Mouse (Mus musculus) hindbrain, embryonic 11.5 days (tissue): ENCODE measurements at regions not wholly inside any gene's neighbourhood (a gene's known extent, or its start where the extent isn't known, plus 50 kb on each side); places are given as distances from the start of the nearest gene placed in this dataset.

Experiments used
- ATAC-seq: fragments of 200-750 bp; cut with Nextera tagmentation; 2 replicates; pipeline ENCODE4 v1.8.0; 2017; ENCODE audit warnings: mild to moderate bottlenecking, moderate TSS enrichment, moderate library complexity; ENCODE audit not compliant: low FRiP score
- DNase-seq: peaks from one replicate; pipeline ENCODE4 v3.0.0-alpha.2; 2015; ENCODE audit warnings: low spot score
- H3K27ac ChIP-seq: fragments of 300-500 bp; sonication (generic); 2 replicates; pipeline ENCODE4 v1.5.1; 2014; ENCODE audit warnings: mild to moderate bottlenecking, low read depth, low read length
- H3K27me3 ChIP-seq: fragments of 300-500 bp; sonication (generic); 2 replicates; pipeline ENCODE4 v1.6.1; 2014; ENCODE audit warnings: mild to moderate bottlenecking, low read length, moderate library complexity, mixed read lengths; ENCODE audit not compliant: control insufficient read depth, insufficient read depth
- H3K36me3 ChIP-seq: fragments of 300-500 bp; sonication (generic); 2 replicates; pipeline ENCODE4 v1.6.1; 2014; ENCODE audit warnings: mild to moderate bottlenecking, low read length, moderate library complexity, mixed read lengths; ENCODE audit not compliant: control insufficient read depth, insufficient read depth
- H3K4me1 ChIP-seq: fragments of 300-500 bp; sonication (generic); replicated peaks from 2 replicates; pipeline ENCODE4 v1.6.1; 2014; ENCODE audit warnings: low read length, mixed read lengths; ENCODE audit not compliant: control insufficient read depth, insufficient read depth
- H3K4me2 ChIP-seq: fragments of 300-500 bp; sonication (generic); replicated peaks from 2 replicates; pipeline ENCODE4 v1.6.1; 2014; ENCODE audit warnings: mild to moderate bottlenecking, low read depth, low read length
- H3K4me3 ChIP-seq: fragments of 300-500 bp; sonication (generic); 2 replicates; pipeline ENCODE4 v1.5.1; 2014; ENCODE audit warnings: low read depth, low read length
- H3K9ac ChIP-seq: fragments of 300-500 bp; sonication (generic); 2 replicates; pipeline ENCODE4 v1.6.1; 2014; ENCODE audit warnings: low read depth, low read length
- H3K9me3 ChIP-seq: fragments of 300-500 bp; sonication (generic); 2 replicates; pipeline ENCODE4 v1.6.1; 2016; ENCODE audit warnings: low read length; ENCODE audit not compliant: control insufficient read depth
- WGBS: fragments of 180-500 bp; shearing (Covaris S2); extraction: QIAGEN DNeasy Blood & Tissue Kit; methylation state at CpG from one replicate; pipeline ENCODE4 v1.1.7; 2014; 5-methylcytosine and 5-hydroxymethylcytosine counted together

DNA sequence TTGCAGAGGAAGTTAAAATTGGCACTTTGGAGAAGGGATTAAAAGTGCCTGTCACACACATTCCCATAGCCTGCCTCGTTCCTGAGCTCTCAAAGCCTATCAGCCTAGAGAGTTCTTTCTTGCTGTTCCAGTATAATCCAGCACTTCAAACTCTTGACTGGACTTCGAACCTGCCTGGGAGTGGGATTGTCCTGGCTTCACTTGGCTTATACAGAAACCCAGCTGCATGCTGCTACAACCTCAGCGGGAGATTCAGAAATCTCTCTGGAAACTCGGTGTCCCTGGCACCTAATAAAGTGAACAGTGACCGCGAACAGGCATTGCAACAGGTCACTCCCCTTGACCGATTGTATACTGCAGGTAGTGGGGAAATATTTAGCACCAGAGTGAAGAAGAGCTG lies 149.1 kb upstream of the Mast4 start:
- Histone ChIP-seq H3K4me1 (no peaks in the 10 kb centered on the region), H3K27ac (no peak overlapping the region), H3K4me3 (no peak overlapping the region), H3K9me3 (no peaks in the 10 kb centered on the region), H3K4me2 (no peak overlapping the region), H3K36me3 (no peaks in the 10 kb centered on the region), H3K9ac (no peak overlapping the region), H3K27me3 (no peaks in the 10 kb centered on the region)
- 78% methylated on average over 7 of the region's 7 CpGs for WGBS
- ATAC-seq (no peak), DNase-seq (no peak)

DNA sequence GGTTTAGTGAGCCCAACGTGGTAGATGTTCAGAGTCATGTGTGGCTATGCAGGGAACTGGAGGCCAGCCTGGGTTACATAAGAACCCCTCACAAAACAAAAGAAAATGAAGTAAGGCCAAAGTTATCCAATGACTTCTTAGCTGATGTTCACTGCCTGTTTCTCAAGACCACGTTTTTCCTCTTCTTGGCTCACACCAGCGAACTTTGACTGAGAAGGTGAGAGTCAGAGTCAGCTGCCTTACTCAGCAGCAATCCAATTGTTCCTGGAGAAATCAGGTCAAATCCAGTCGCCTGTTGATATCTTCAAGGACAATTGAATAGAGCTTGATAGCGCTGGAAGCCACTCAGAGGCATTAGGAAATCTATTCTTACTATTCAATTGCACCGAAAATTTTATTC lies 142.0 kb upstream of the Mast4 start:
- WGBS, result 87% methylated on average over 6 of the region's 6 CpGs
- ATAC-seq, result no peak
- Histone ChIP-seq H3K4me2 (no peak overlapping the region), H3K27ac (no peak overlapping the region), H3K27me3 (no peaks in the 10 kb centered on the region), H3K9me3 (no peaks in the 10 kb centered on the region), H3K4me3 (no peak overlapping the region), H3K9ac (no peak overlapping the region), H3K4me1 (no peaks in the 10 kb centered on the region), H3K36me3 (no peaks in the 10 kb centered on the region)
- DNase-seq, result no peak

DNA sequence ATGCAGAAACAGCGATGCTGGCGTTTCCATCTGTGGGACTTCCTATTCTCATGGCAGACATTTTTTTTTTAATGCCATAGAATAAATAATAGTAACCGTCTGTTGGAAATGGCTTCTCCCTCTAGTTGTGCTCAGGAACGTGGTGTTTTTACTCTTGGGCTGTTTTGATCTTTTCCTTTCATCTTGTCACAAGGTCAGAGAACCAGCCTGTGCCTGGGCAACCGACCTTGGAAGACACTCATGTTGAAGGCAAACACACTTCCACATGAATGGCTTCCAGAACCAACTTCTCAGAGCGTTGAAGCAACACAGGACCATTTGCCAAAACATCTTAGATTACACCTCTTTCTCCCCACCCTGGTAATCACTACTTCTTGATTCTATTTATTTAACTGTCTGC lies 137.9 kb upstream of the Mast4 start:
- ATAC-seq (no peak), DNase-seq (no peak)
- Histone ChIP-seq H3K9ac (no peak overlapping the region), H3K4me3 (no peak overlapping the region), H3K4me1 (no peaks in the 10 kb centered on the region), H3K9me3 (no peaks in the 10 kb centered on the region), H3K36me3 (no peaks in the 10 kb centered on the region), H3K27ac (no peak overlapping the region), H3K27me3 (no peaks in the 10 kb centered on the region), H3K4me2 (no peak overlapping the region)
- WGBS, result 71% methylated on average over 6 of the region's 6 CpGs

DNA sequence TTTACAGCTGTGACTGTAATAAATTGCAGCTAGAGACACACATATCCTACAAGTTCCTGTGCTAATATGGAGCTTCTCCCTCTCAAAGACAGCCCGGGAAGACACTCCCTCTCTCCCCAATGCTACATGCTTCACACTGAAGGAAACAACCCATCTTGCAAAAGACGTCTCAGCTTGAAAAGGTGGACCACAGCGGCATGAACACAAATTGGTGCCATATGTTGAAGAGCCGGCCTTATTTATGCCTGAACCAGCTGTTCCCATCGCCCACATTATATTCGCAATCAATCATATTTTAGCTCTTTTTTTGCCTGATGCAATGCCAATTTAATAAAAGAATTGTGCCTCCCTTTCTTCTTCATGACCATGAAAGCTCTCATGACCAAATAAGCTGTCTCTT lies 135.8 kb upstream of the Mast4 start:
- Histone ChIP-seq H3K4me1 (no peaks in the 10 kb centered on the region), H3K9ac (no peak overlapping the region), H3K9me3 (no peaks in the 10 kb centered on the region), H3K4me2 (no peak overlapping the region), H3K27me3 (no peaks in the 10 kb centered on the region), H3K36me3 (no peaks in the 10 kb centered on the region), H3K27ac (no peak overlapping the region), H3K4me3 (no peak overlapping the region)
- ATAC-seq, result no peak
- DNase-seq, result no peak
- 73% methylated on average over 6 of the region's 6 CpGs for WGBS

DNA sequence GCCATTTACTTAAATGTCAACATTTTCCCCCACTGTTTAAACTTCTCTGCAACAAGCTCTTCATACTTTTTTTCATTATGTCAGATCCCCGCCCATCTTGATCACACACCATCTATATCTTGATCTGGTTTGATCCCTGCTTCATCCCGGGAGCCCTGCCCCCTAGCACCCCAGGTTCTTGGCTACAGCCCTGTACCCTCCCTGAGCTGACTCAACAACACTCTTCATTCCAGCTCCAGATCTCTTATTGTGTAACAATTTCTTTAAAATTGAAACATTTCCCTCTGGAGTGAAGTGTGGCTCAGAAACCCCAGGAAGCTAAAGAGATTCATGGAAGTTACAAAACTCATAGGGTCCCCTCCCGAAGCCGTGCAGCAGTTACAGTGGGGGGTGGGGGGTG lies 126.2 kb upstream of the Mast4 start:
- Histone ChIP-seq H3K4me3 (no peak overlapping the region), H3K9ac (no peak overlapping the region), H3K36me3 (no peaks in the 10 kb centered on the region), H3K4me1 (no peaks in the 10 kb centered on the region), H3K27ac (no peak overlapping the region), H3K9me3 (no peaks in the 10 kb centered on the region), H3K27me3 (no peaks in the 10 kb centered on the region), H3K4me2 (no peak overlapping the region)
- DNase-seq, result no peak
- 88% methylated on average over 4 of the region's 4 CpGs for WGBS
- no peak for ATAC-seq

DNA sequence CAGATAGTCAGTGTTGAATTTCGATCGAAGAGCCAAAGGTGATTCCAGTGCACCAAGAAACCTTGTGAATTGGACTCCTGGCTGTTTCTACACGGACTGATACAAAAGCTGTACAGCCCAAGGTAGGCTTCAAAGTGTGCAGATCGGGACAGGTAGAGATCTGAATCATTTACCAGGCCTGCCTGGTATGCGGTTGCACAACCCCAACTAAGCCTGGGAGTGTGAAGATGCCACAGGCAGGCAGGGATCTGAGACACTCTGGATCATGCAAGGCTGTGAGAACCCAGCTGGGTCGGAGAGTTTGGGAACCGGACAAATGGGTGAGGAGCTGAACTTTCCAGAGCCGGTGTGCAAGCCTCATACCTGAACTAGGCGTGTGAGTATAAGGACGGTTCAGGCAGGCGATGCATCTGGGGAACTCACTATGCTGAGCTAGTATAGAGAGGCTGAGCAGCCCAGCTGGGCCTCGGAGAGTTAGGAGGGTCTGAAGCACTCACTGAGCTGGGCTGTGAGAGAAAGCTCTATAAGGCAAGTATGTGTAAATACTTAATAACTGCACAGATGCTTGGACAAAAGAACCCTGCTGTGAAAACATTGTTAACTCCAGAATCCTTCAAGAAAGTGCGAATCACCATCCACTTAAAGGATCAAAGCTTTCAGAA lies 125.3 kb upstream of the Mast4 start:
- no peak overlapping the region for H3K4me2 ChIP-seq
- H3K9ac ChIP-seq, result no peak overlapping the region
- no peak overlapping the region for H3K4me3 ChIP-seq
- no peaks in the 10 kb centered on the region for H3K27me3 ChIP-seq
- 92% methylated on average over 13 of the region's 13 CpGs for WGBS
- no peak overlapping the region for H3K27ac ChIP-seq
- ATAC-seq (no peak), DNase-seq (no peak)
- H3K9me3 ChIP-seq, result no peaks in the 10 kb centered on the region
- no peaks in the 10 kb centered on the region for H3K4me1 ChIP-seq
- no peaks in the 10 kb centered on the region for H3K36me3 ChIP-seq

DNA sequence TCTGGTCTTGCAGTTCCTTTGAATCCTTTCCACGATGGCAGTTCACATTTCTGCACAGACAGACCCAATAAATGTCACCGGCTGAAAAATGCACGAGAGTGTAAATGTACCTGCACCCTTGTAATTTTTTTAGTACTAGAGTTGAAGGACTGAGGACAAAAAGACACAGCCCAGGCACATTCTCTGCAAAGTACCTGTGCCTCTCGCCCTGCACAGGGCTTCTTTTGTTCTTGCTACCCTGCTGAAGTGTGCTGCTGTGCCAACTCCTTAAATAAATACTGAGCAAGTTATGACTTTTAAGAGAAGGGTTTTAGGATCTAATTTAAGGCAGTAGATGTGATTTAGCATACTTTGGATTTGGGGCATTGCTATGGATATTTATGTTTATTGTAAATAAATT lies 118.5 kb upstream of the Mast4 start:
- ATAC-seq (no peak), DNase-seq (no peak)
- H3K9me3 ChIP-seq, result no peaks in the 10 kb centered on the region
- H3K27me3 ChIP-seq, result no peaks in the 10 kb centered on the region
- H3K9ac ChIP-seq, result no peak overlapping the region
- 78% methylated on average over 4 of the region's 4 CpGs for WGBS
- H3K4me3 ChIP-seq, result no peak overlapping the region
- no peak overlapping the region for H3K4me2 ChIP-seq
- H3K4me1 ChIP-seq, result no peaks in the 10 kb centered on the region
- no peak overlapping the region for H3K27ac ChIP-seq
- no peaks in the 10 kb centered on the region for H3K36me3 ChIP-seq

DNA sequence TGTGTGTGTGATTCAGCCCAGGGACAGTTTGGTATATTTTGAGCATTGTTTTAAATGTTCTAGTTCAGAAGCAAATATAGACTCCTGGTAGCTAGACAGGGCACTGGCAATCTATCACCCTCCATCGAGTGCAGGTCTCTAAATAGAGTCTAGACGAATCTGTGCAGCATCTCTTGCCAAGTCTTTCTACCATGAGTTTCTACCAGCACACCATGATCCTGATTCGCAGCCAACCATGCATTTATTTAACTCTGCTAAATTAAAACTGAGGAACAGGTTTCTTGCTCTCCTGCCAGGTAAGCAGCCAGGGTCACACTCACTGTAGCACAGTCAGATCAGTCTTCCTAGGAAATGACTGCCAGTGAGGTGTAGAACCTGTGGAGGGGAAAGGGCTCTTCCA lies 96.3 kb upstream of the Mast4 start:
- no peak for DNase-seq
- Histone ChIP-seq H3K4me1 (no peaks in the 10 kb centered on the region), H3K27me3 (no peaks in the 10 kb centered on the region), H3K4me3 (no peak overlapping the region), H3K4me2 (no peak overlapping the region), H3K9ac (no peak overlapping the region), H3K9me3 (no peaks in the 10 kb centered on the region), H3K36me3 (no peaks in the 10 kb centered on the region), H3K27ac (no peak overlapping the region)
- WGBS, result 86% methylated on average over 3 of the region's 3 CpGs
- ATAC-seq, result no peak

DNA sequence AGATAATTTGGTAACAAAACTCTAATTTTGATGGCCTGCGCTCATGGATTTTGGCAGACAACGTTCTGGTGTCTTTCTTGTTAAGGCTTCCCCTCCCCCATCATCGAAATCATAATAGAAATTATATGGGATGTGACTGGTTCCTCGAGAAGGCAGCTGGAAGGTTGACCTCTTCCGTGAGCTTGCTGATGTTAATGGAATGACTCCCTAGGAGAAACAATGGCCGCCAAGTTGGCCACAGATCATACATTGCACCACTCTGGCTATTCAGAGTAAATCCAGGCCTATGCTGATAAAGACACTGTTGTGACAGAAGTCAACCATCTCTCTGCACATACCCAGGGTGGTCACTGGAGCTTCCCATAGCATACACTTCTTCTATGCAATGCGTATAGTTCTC lies 89.7 kb upstream of the Mast4 start:
- ATAC-seq (no peak), DNase-seq (no peak)
- no peak overlapping the region for H3K4me2 ChIP-seq
- no peak overlapping the region for H3K27ac ChIP-seq
- H3K4me1 ChIP-seq, result no peaks in the 10 kb centered on the region
- H3K4me3 ChIP-seq, result no peak overlapping the region
- H3K36me3 ChIP-seq, result no peaks in the 10 kb centered on the region
- no peaks in the 10 kb centered on the region for H3K9me3 ChIP-seq
- 88% methylated on average over 7 of the region's 7 CpGs for WGBS
- H3K27me3 ChIP-seq, result no peaks in the 10 kb centered on the region
- no peak overlapping the region for H3K9ac ChIP-seq
